In the genomic region with DNA sequence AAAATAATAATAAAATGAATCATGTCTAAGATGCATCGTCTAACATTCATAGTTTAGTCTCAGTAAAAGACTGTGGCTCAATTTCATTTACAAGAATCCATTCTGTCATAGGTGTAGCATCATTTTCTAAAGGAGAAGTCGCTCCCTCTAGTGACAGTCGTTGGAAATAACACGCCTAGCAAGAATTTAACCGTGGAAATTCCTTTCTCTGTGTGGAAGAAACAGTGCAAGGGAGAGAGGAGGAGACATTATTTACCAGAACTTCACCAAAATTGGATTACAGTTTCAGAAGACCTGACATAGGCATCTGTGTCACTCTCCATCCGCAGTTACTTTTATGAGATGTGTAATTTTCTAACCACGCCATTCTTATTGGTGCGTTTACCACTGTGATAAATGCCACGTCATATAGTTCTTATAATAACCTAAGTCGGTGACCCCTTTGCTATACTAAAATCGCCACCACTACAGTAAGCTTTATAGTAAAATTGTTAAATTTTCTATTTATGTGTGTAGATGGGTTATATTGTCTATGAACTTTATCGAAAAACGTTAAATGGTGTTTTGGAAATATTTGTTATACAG, we compare ENCODE assay signal across 8 mouse cellular contexts. TPM values are rescaled to one million over a fixed set of nuclear protein-coding genes. Genes with fewer than 3 reads are reported as not detected.
DNase-seq lines count a peak whose midpoint lies in the region; ATAC-seq and TF ChIP-seq lines count a peak whose summit lies in the region.

No protein-coding gene starts in this region.

- no peak for TF ChIP-seq POLR2A in brain, embryonic 14.5 days (IDR thresholded peaks at IDR 0.05; ENCODE audit: borderline replicate concordance, extremely low read depth, insufficient read depth, insufficient read length, poor library complexity, severe bottlenecking)

- TF ChIP-seq CTCF in brain, embryonic 14.5 days (IDR thresholded peaks at IDR 0.05; ENCODE audit: borderline replicate concordance, extremely low read depth, insufficient read depth, insufficient read length), result peak; percentile 52; the same call in 1 of the 2 replicates

- ATAC-seq in erythroid progenitor cell, adult 5-6 weeks (replicated peaks; ENCODE audit: low FRiP score, poor library complexity, severe bottlenecking), result peak; percentile 56
- peak; percentile 7; the same call in 1 of the 2 replicates for ATAC-seq in hindbrain, embryonic 14.5 days (ENCODE audit: low FRiP score)
- ATAC-seq in megakaryocyte, adult 5-6 weeks (ENCODE audit: poor library complexity, severe bottlenecking), result peak; percentile 45

- 0 out of 2 replicates have a peak overlapping the region, but pooled peaks have one; percentile 6 for H3K27ac ChIP-seq in hindbrain, embryonic 14.5 days

- WGBS in hindbrain, embryonic 14.5 days, result 27% methylated on average over 13 of the region's 13 CpGs

- H3K27me3 ChIP-seq in hindbrain, embryonic 14.5 days (ENCODE audit: control insufficient read depth, insufficient read depth, low read length), result no peaks in the 10 kb centered on the region

- H3K9me3 ChIP-seq in hindbrain, embryonic 14.5 days (ENCODE audit: control insufficient read depth, low read length), result no peaks in the 10 kb centered on the region

- DNase-seq in adrenal gland, adult 2 months, result peak; percentile 55
- no peak for DNase-seq in adrenal gland, adult 18-20 months (ENCODE audit: low spot score in 2 of 2)
- DNase-seq in brain, embryonic 14.5 days (ENCODE audit: low read depth), result peak; percentile 89
- DNase-seq in hindbrain, embryonic 14.5 days (ENCODE audit: low spot score), result peak; percentile 91
- peak; percentile 7 to 34 for DNase-seq in left cerebral cortex, adult 8-10 months (ENCODE audit: low spot score in 2 of 2)
- peak; percentile 43 for DNase-seq in skeletal muscle tissue, adult 2 months (ENCODE audit: low read depth, low spot score)

- H3K36me3 ChIP-seq in hindbrain, embryonic 14.5 days (replicated peaks; ENCODE audit: control insufficient read depth, insufficient read depth), result 0 out of 2 replicates have a peak, but pooled peaks cover 3% of the 10 kb centered on the region

- peak overlapping the region; percentile 24; the same call in 1 of the 2 replicates for H3K9ac ChIP-seq in hindbrain, embryonic 14.5 days

- peaks cover 21% of the 10 kb centered on the region for H3K4me1 ChIP-seq in hindbrain, embryonic 14.5 days (replicated peaks; ENCODE audit: control insufficient read depth, insufficient read depth, low read length)

- peak overlapping the region; percentile 81 for H3K4me2 ChIP-seq in hindbrain, embryonic 14.5 days (replicated peaks)

- peak overlapping the region; percentile 88 for H3K4me3 ChIP-seq in hindbrain, embryonic 14.5 days (replicated peaks; ENCODE audit: low read length)

RNA-seq across cellular contexts. Expression of gene Tspyl1, which starts 1.3 kb away (rescaled TPM):
- 10 to 100 TPM; 54.1 to 69.5 TPM for total RNA-seq in adrenal gland, adult 2 months (2021)
- polyA plus RNA-seq in adrenal gland, adult 2 months (2012; rRNA removed), result 32.5 and 33.7 TPM in 2 replicates
- 10 to 100 TPM; 60.8 to 65.3 TPM for total RNA-seq in adrenal gland, adult 18-20 months (2021)
- 68.5 and 77.6 TPM in 2 replicates for polyA plus RNA-seq in brain, embryonic 14.5 days (2012; rRNA removed)
- total RNA-seq in erythroid progenitor cell, adult 5-6 weeks (2015; ENCODE audit: low replicate concordance), result 22.3 and 28.1 TPM in 2 replicates
- 25.0 and 30.9 TPM in 2 replicates for total RNA-seq in erythroid progenitor cell, adult 5-6 weeks (2017; ENCODE audit: low replicate concordance)
- 103 and 116 TPM in 2 replicates for polyA plus RNA-seq in hindbrain, embryonic 14.5 days (2014; fragmentation: Nextera tagmentation; extraction: Ambion mirVana)
- total RNA-seq in left cerebral cortex, adult 8-10 months (2022), result 100 to 1,000 TPM; 159 to 186 (median 174) TPM
- total RNA-seq in megakaryocyte, adult 5-6 weeks (2015), result 46.6 and 50.1 TPM in 2 replicates
- 52.3 and 60.5 TPM in 2 replicates for total RNA-seq in megakaryocyte, adult 5-6 weeks (2017)

RNA-seq across cellular contexts. Expression of gene Tspyl4, which starts 16.6 kb away (rescaled TPM):
- total RNA-seq in adrenal gland, adult 2 months (2021), result 10 to 100 TPM; 14.9 to 23.0 TPM
- polyA plus RNA-seq in adrenal gland, adult 2 months (2012; rRNA removed), result 3.2 and 3.9 TPM in 2 replicates
- 10 to 100 TPM; 17.2 to 19.0 TPM for total RNA-seq in adrenal gland, adult 18-20 months (2021)
- polyA plus RNA-seq in brain, embryonic 14.5 days (2012; rRNA removed), result 140 and 191 TPM in 2 replicates
- not detected in 2 replicates for total RNA-seq in erythroid progenitor cell, adult 5-6 weeks (2015; ENCODE audit: low replicate concordance)
- total RNA-seq in erythroid progenitor cell, adult 5-6 weeks (2017; ENCODE audit: low replicate concordance), result 0.77 TPM in 1 of 2 replicates, not detected in the other
- polyA plus RNA-seq in hindbrain, embryonic 14.5 days (2014; fragmentation: Nextera tagmentation; extraction: Ambion mirVana), result 167 and 184 TPM in 2 replicates
- 100 to 1,000 TPM; 388 to 444 (median 418) TPM for total RNA-seq in left cerebral cortex, adult 8-10 months (2022)
- total RNA-seq in megakaryocyte, adult 5-6 weeks (2015), result 1.6 and 2.6 TPM in 2 replicates
- 1.4 and 2.6 TPM in 2 replicates for total RNA-seq in megakaryocyte, adult 5-6 weeks (2017)

Comparison
In these comparisons a context has a peak if more than half of its experiments do, and no peak if none do; other contexts are left out.
1. DNase-seq: peak in adrenal gland, adult 2 months (single experiment), brain, embryonic 14.5 days (single experiment), hindbrain, embryonic 14.5 days (single experiment), left cerebral cortex, adult 8-10 months (2 of 2) and skeletal muscle tissue, adult 2 months (single experiment); none in adrenal gland, adult 18-20 months (0 of 2).
2. RNA of gene Tspyl4, which starts 16.6 kb away (total RNA-seq): 388 to 444 TPM in left cerebral cortex, adult 8-10 months; 14.9 to 23.0 TPM in adrenal gland, adult 2 months, 17.2 to 19.0 TPM in adrenal gland, adult 18-20 months, 1.4 to 2.6 TPM in megakaryocyte, adult 5-6 weeks and 0.77 TPM in erythroid progenitor cell, adult 5-6 weeks; every median in the first group is over 10 times any median in the second.
3. Peak in every context shown above with its lines, with median percentiles within 50 percentile points of each other: ATAC-seq.